Mouse (Mus musculus) testis, adult 2 months (tissue): Measurements from ENCODE around the gene Timm8a2.

Source experiments
- CTCF ChIP-seq: fragments of 200-500 bp; IDR thresholded peaks from 2 replicates; pipeline ENCODE4 v1.5.1; 2012; ENCODE audit warnings: low read depth, mild to moderate bottlenecking, inconsistent platforms, low read length, moderate library complexity; ENCODE audit not compliant: control insufficient read depth, insufficient read depth, insufficient replicate concordance
- POLR2A ChIP-seq: fragments of 200-500 bp; IDR thresholded peaks from 2 replicates; pipeline ENCODE4 v1.6.1; 2012; ENCODE audit warnings: low read depth, mild to moderate bottlenecking, inconsistent platforms, low read length, moderate library complexity; ENCODE audit not compliant: control insufficient read depth

GRCm38 (mm10) chr14:122035860-122036259, 1.4 kb downstream of the Timm8a2 start:
- TF ChIP-seq CTCF (no peak), POLR2A (no peak)
